Mouse (Mus musculus): Measurements from ENCODE around the gene Bpifb2.
"Not testable (repeated sequence)": the region's sequence is repeated elsewhere in the genome, so short reads cannot be mapped to it uniquely, and the experiment has no call there.

The Bpifb2 gene

DNA sequence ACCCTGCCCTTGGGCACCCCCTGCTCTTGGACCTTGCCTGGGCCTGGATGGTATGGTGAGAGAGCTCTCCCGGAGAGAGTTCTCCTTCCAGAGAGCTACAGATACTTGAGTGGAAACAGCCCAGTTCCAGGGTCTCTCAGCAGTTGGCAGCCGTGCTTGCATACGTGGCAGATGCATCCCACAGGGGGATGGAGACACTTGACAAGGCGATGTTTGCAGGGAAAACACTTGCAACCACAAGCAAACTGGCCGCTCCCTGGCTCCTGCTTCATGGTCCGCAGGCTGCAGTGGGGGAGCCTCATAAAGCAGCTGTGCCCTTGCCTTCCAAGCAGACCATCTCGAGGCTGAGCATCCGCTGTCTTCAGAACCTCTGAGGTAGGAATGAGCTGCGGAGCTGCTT lies at the start of gene Bpifb2:
Gene Bpifb2 (plus strand): TSS at position 301 of the 400 bp plus-strand sequence.
- no peak for DNase-seq (ENCODE audit: low spot score)

- DNase-seq (ENCODE audit: low spot score), result not testable (repeated sequence)
These were observed 48.9 kb upstream of the Bpifb2 start for GRCm38 (mm10) chr2:153825900-153826299.

GRCm38 (mm10) chr2:153827171-153827830 lies 47.5 kb upstream of the Bpifb2 start:
- no peak for DNase-seq (ENCODE audit: low spot score)

DNA sequence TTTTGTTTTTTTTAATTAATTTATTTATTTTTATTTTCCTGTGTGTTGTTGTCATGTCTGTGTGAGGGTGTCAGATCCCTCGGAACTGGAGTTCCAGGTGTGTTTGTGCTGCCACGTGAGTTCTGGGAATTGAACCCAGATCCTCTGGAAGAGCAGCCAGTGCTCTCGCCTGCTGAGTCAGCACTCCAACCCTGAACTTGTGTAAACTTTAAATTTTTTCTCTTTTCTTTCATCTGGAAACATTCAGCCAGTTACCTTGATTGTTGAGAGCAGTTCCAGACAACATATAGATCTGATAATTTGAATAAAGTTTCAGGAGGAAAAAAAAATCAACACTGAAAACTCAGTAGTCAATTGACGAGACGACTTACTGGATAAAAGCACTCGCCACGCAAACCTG lies 46.1 kb upstream of the Bpifb2 start:
- DNase-seq (ENCODE audit: low spot score), result no peak

GRCm38 (mm10) chr2:153833291-153833690 lies 41.6 kb upstream of the Bpifb2 start:
- no peak for DNase-seq (ENCODE audit: low spot score)

GRCm38 (mm10) chr2:153842854-153843253 lies 32.0 kb upstream of the Bpifb2 start:
- DNase-seq (ENCODE audit: low spot score), result no peak

DNA sequence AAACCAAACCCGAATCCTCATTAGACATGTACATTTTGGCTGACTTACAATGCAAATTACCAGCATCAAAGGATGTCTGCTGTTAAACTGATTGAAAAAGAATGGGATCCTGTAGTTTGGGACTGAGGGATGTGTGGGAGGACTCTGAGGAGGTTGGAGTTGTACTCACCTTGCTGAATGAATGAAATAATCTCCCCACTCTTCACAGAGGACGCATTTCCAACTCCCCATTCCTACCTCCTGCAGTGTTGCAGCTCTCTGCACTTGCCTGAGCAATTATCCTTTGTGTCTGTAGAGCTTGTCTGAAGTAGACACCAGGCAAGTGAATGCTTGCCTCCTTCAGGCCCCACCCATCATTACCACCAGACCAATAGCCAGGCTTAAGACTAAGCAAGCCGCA lies 26.5 kb upstream of the Bpifb2 start:
- DNase-seq (ENCODE audit: low spot score), result no peak

DNA sequence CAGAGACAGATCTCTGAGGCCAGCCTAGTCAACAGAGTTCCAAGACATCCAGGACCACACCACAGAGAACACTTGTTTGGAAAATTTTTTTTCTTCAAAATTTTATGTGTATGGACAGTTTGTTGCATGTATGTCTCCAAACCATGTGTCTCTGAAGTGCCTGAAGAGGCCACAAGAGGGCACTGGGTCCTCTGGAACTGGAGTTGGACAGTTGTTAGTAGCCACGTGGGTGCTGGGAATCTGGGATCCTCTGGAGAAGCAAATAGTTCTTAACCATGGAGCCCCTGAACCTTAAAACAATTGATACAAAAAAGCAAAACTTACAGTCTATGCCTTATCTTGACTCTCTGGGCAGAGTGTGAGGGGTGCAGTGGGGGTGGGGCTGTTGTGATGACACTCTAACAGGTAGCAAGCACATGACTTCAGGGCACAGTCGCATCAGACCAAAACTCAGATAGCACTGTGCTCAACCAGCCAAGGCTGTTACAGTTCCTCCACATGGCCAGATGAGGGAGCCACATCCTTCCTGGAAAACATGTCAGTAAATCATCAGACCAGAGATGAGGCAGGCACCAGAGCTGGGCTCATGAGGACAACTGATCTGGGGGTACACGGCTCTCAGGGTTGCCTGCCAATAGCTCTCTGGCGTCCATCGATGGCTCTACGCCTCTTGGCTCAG lies 24.4 kb upstream of the Bpifb2 start:
- DNase-seq (ENCODE audit: low spot score), result no peak

- DNase-seq (ENCODE audit: low spot score), result peak; percentile 6
These were observed 23.9 kb upstream of the Bpifb2 start for GRCm38 (mm10) chr2:153851030-153851360.

- no peak for DNase-seq (ENCODE audit: low spot score)
These were observed 21.3 kb upstream of the Bpifb2 start for GRCm38 (mm10) chr2:153853544-153853943.

DNA sequence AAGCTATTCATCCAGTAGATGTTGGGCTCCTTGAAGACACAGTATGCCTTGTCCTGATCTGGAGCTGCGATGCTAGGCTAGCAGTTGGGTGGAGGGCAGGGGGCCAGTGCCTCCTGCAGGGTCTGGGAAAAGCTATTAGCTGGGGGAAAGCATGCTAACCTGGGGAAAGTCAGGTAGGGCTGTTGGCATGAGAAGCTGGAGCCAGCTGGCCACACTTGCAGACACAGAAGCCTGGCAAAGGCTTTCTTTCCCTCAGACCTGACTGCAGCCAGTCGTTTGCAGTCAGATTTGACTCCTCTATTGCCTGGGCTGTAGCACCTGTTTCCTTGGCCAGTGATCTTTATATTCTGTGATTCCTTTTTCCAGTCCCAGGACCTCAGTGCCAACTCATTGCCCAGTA lies 15.3 kb upstream of the Bpifb2 start:
- DNase-seq (ENCODE audit: low spot score), result no peak

DNA sequence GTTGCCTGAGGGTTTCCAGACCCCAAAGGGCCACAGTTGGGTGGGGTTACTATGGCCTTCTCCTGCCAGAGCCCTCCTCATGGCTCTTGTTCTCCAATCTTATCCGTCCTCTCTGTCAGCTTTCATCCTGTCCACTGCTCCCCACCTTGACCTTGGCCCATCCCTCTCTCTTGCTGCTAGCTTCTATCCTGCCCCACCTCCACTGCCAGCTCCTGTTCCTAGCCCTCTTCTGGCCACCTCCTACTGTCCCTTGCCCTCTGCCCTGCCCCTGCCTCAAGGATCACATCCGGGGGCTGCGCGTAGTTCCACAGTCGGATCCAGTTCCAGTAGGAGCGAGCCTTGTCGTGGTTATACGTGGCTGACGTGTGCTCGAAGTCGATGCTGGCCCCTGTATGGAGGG lies 14.5 kb upstream of the Bpifb2 start:
- no peak for DNase-seq (ENCODE audit: low spot score)

DNA sequence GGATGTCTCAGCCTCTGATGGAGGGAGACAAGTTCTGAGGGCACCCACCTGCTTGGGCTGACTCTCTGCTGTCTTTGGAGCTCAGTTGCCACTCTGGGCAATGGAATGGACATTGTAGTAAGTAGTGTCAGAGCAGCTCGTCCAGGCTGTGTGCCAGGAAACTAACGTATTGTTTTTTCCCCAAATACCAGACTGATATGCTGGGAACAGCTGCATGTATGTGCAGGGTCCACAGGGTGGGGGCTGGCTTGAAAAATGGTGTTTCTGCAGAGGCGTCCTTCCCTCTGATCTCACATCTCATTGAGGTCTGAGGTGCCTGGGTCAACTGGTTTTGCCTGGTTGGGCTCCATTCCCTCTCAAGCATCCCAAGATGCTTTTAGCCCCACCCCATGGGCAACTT lies 14.1 kb upstream of the Bpifb2 start:
- no peak for DNase-seq (ENCODE audit: low spot score)

- no peak for DNase-seq (ENCODE audit: low spot score)
These were observed 12.9 kb upstream of the Bpifb2 start for GRCm38 (mm10) chr2:153861960-153862359.

DNA sequence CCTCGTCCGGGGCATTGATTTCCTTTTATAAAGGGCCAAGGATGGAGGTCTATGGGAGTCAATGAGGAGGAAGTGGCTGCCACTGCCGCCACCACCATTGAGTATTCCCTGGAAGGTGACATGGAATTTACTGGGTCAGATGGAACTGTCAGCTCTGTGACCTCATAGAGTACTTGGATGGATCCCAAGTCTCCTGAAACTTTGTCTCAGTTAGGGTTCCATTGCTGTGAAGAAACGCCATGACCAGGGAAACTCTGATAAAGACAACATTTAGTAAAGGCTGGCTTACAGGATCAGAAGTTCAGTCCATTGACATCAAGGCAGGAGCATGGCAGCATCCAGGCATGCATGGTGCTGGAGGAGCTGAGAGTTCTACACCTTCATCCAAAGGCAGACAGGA lies 3.9 kb upstream of the Bpifb2 start, which contains the start of gene Sun5:
Gene Sun5 (minus strand): TSS at position 101 of the 400 bp plus-strand sequence.
- no peak for DNase-seq (ENCODE audit: low spot score)

DNA sequence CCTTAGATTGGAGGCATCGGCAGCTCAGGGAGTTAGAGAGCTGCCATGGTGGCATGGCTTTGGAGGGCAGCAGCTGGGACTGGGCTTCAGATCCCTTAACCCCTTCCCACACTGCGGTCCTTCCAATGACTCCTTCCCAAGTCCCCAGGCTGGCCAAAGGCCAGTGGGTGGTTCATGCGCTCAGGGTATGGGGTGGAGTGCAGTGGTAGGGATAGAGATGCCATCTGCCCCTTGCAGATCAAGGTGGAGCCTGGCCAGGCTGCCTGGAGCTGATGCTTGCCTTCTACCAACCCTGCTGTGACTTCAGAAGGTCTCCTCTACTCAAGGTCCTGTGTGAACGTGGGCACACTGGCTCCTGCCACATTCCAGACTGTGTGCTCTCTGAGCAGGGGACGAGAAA lies 24.3 kb downstream of the Bpifb2 start:
- no peak for DNase-seq (ENCODE audit: low spot score)

DNA sequence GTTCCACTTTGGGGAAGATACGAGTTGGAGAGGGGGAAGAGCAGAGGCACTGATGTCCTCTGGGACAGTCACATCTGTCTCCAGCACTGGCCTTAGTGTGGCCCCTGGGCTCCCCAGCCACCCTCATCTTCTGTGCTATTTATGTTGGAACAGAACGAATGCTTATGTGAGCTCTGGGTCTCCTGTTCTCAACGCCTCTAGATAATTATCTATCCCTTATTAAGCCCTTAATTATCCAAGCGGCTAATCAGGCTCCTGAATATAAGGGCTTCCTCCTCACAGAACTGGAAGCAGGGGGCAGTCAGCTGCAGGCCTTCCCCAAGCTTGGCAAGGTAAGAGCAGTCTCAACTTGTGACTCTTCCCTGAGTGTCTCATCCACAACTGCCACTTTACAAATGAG lies 25.2 kb downstream of the Bpifb2 start, which contains the start of gene Bpifb6:
Gene Bpifb6 (plus strand): TSS at position 301 of the 400 bp plus-strand sequence.
- DNase-seq (ENCODE audit: low spot score), result no peak

GRCm38 (mm10) chr2:153902726-153903125 lies 27.9 kb downstream of the Bpifb2 start:
- DNase-seq (ENCODE audit: low spot score), result no peak

DNA sequence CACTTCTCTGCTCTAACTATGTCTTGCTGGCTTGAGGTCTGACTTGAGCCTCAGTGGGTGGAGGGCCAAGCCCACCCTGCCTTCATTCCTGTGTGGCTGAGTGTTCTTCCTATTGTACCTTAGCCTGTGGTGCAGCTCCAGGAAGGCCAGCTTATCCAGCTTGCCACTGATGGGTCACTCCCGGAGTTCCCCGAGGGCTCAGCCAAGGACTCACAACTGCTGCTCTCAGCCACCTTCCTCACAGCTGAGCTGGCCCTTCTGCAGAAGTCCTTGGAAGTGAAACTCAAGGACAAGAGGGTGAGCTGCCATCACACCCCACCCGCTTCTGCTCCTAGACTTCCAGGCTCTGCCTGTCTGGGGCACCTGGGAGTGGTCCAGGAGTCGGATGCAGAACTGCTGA lies 31.8 kb downstream of the Bpifb2 start:
- no peak for DNase-seq (ENCODE audit: low spot score)

GRCm38 (mm10) chr2:153914151-153914550 lies 39.3 kb downstream of the Bpifb2 start:
- DNase-seq (ENCODE audit: low spot score), result no peak

DNA sequence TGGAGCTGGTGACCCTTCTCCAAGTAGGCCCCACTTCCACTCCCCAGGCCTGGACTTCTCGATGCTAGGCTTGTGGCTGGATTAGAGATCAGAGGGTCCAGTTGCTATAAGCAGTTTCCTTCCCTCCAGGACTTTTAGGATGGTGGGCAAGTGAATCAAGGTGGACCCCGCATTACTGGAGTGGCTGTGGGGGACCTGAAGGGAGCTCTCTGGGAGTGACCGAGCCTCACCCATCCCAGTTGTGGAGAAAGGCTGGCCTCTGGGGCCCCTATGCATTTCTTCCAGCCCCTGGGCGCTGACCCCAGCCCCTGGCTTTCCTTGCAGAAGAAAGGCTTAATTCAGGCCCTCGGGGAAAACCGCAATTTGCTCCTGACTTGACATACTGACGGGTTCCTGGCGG lies 43.1 kb downstream of the Bpifb2 start, which contains the start of gene Bpifb3:
Gene Bpifb3 (plus strand): TSS at position 301 of the 400 bp plus-strand sequence.
- no peak for DNase-seq (ENCODE audit: low spot score)

GRCm38 (mm10) chr2:153921246-153921645 lies 46.4 kb downstream of the Bpifb2 start:
- no peak for DNase-seq (ENCODE audit: low spot score)

- DNase-seq (ENCODE audit: low spot score), result no peak
These were observed 55.1 kb downstream of the Bpifb2 start for GRCm38 (mm10) chr2:153929871-153930413.
